Mouse (Mus musculus): ENCODE measurements around the gene Rsu1. TPM values are rescaled to one million over a fixed set of nuclear protein-coding genes. Genes with fewer than 3 reads are reported as not detected.

Rsu1 gene
- total and polyA plus RNA-seq, 3 experiments = 39.9 to 51.7 (median 47.1) TPM

GRCm38 (mm10) chr2:13170651-13171050 lies 100.6 kb downstream of the Rsu1 start:
- Histone ChIP-seq H3K36me3 (ENCODE audit: control insufficient read depth, insufficient read depth, low read length) (no peaks in the 10 kb centered on the region; the same call in 1 of the 2 replicates), H3K9ac (ENCODE audit: low read depth, low read length) (no peak overlapping the region), H3K4me1 (ENCODE audit: control insufficient read depth, insufficient read depth, low read length) (no peaks in the 10 kb centered on the region), H3K4me3 (no peak overlapping the region), H3K27ac (no peak overlapping the region), H3K27me3 (ENCODE audit: control insufficient read depth, insufficient read depth, low read length) (no peaks in the 10 kb centered on the region), H3K79me2 (replicated peaks; ENCODE audit: control insufficient read depth, insufficient read depth, low read length) (no peaks in the 10 kb centered on the region)
- intact Hi-C loops (cut with DNase I) = no loop called here
- no peak for DNase-seq
- 95% methylated on average over 5 of the region's 5 CpGs for WGBS
- TF ChIP-seq POLR2A (IDR thresholded peaks at IDR 0.05; ENCODE audit: insufficient read depth, low read depth, low read length) (no peak), CTCF (IDR thresholded peaks at IDR 0.05) (no peak), EP300 (IDR thresholded peaks at IDR 0.05; ENCODE audit: insufficient read depth, low read depth, low read length) (no peak)

- no peak for DNase-seq
- Histone ChIP-seq H3K27me3 (ENCODE audit: control insufficient read depth, insufficient read depth, low read length) (no peaks in the 10 kb centered on the region), H3K9ac (ENCODE audit: low read depth, low read length) (no peak overlapping the region), H3K36me3 (ENCODE audit: control insufficient read depth, insufficient read depth, low read length) (no peaks in the 10 kb centered on the region; the same call in 1 of the 2 replicates), H3K79me2 (replicated peaks; ENCODE audit: control insufficient read depth, insufficient read depth, low read length) (no peaks in the 10 kb centered on the region), H3K4me1 (ENCODE audit: control insufficient read depth, insufficient read depth, low read length) (no peaks in the 10 kb centered on the region), H3K27ac (no peak overlapping the region), H3K4me3 (no peak overlapping the region)
- 91% methylated on average over 6 of the region's 6 CpGs for WGBS
- TF ChIP-seq EP300 (IDR thresholded peaks at IDR 0.05; ENCODE audit: insufficient read depth, low read depth, low read length) (no peak), POLR2A (IDR thresholded peaks at IDR 0.05; ENCODE audit: insufficient read depth, low read depth, low read length) (no peak), CTCF (IDR thresholded peaks at IDR 0.05) (no peak)
- intact Hi-C loops (cut with DNase I) = no loop called here
These were observed 101.3 kb downstream of the Rsu1 start for GRCm38 (mm10) chr2:13169962-13170361.

DNA sequence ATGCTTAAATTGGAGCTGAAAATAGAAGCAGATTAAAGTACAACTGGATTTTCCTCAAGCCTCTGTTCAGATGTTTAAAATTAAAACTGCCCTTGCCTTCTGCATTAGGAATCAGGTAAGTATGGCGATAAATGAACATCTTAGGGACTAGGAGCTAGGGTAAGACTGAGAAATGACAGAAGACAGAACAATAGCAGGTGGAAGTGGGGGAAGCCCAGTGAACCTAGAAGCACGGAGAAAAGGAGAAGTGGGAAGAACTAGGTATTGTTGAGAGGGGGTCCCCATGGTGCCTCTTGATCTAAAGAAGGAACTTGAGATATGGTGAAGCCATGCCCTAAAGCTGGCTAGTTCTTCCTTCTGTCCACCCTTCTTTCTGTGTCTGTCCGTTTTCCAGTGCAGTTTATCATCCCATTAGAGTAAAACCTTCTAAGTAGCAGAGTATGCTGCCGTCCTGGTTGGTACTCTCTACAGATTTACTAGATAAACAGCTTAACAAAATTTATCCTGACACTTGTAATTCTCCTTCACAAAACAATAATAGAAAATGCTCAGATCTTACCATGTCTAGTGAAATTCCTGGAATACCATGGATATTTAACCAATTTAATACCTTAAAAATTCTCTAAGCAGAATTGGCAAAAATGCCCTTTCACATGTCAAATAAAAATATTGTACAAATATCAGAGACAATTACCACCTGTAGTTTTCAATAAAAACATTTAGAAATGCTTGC lies 101.9 kb downstream of the Rsu1 start:
- H3K36me3 ChIP-seq (ENCODE audit: control insufficient read depth, insufficient read depth, low read length) = no peaks in the 10 kb centered on the region; the same call in 1 of the 2 replicates
- H3K4me3 ChIP-seq = no peak overlapping the region
- H3K27me3 ChIP-seq (ENCODE audit: control insufficient read depth, insufficient read depth, low read length) = no peaks in the 10 kb centered on the region
- TF ChIP-seq POLR2A (IDR thresholded peaks at IDR 0.05; ENCODE audit: insufficient read depth, low read depth, low read length) (no peak), CTCF (IDR thresholded peaks at IDR 0.05) (no peak), EP300 (IDR thresholded peaks at IDR 0.05; ENCODE audit: insufficient read depth, low read depth, low read length) (no peak)
- no peaks in the 10 kb centered on the region for H3K79me2 ChIP-seq (replicated peaks; ENCODE audit: control insufficient read depth, insufficient read depth, low read length)
- 78% methylated on average over 4 of the region's 4 CpGs for WGBS
- H3K27ac ChIP-seq = no peak overlapping the region
- H3K9ac ChIP-seq (ENCODE audit: low read depth, low read length) = no peak overlapping the region
- no peaks in the 10 kb centered on the region for H3K4me1 ChIP-seq (ENCODE audit: control insufficient read depth, insufficient read depth, low read length)
- no peak for DNase-seq
- intact Hi-C loops (cut with DNase I) = no loop called here

DNA sequence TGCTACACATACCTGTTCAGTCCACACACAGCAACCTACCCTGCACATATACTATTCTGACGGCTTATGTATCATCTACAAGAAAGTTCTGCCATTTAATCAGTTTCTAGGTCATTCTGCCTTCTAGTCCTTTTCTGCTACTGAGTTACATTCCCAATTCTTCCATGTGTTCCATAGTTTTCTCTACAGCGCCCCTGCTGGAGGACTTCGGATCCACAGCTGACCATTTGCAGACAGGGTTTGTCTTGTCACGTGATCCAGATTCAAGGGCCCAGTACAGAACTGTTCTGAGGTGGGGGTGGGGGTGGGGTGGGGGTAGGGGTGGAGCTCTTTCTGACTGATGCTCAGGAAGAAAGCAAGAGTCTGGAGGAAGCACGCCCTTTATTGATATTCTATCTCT lies 102.5 kb downstream of the Rsu1 start:
- H3K27me3 ChIP-seq (ENCODE audit: control insufficient read depth, insufficient read depth, low read length) = no peaks in the 10 kb centered on the region
- H3K79me2 ChIP-seq (replicated peaks; ENCODE audit: control insufficient read depth, insufficient read depth, low read length) = no peaks in the 10 kb centered on the region
- no peak overlapping the region for H3K4me3 ChIP-seq
- no peaks in the 10 kb centered on the region; the same call in 1 of the 2 replicates for H3K36me3 ChIP-seq (ENCODE audit: control insufficient read depth, insufficient read depth, low read length)
- no peak overlapping the region for H3K9ac ChIP-seq (ENCODE audit: low read depth, low read length)
- no peaks in the 10 kb centered on the region for H3K4me1 ChIP-seq (ENCODE audit: control insufficient read depth, insufficient read depth, low read length)
- intact Hi-C loops (cut with DNase I) = no loop called here
- no peak overlapping the region for H3K27ac ChIP-seq
- peak in 1 of 2 experiments; percentile 49 for DNase-seq
- TF ChIP-seq CTCF (IDR thresholded peaks at IDR 0.05) (peak; percentile 59), POLR2A (IDR thresholded peaks at IDR 0.05; ENCODE audit: insufficient read depth, low read depth, low read length) (no peak), EP300 (IDR thresholded peaks at IDR 0.05; ENCODE audit: insufficient read depth, low read depth, low read length) (no peak)
- 53% methylated on average over 5 of the region's 5 CpGs for WGBS

DNA sequence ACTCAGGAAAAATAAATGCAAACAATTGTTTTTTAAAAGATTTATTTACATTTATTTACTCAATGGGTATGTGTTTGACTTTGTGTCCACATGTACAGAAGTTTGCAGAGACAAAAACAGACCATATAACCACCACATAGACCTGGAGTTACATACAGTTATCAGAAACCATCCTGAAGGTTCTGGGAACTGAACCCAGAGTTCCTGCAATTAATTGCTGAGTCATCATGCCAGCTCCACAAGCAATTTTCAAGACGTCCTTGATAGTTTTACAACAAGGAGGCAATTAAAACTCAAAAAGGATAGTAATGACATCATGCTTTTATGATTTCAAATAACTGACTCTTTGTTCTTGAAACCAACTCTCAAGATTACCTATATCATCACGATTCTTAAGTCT lies 109.5 kb downstream of the Rsu1 start:
- H3K27ac ChIP-seq = no peak overlapping the region
- H3K9ac ChIP-seq (ENCODE audit: low read depth, low read length) = no peak overlapping the region
- intact Hi-C loops (cut with DNase I) = no loop called here
- TF ChIP-seq EP300 (IDR thresholded peaks at IDR 0.05; ENCODE audit: insufficient read depth, low read depth, low read length) (no peak), POLR2A (IDR thresholded peaks at IDR 0.05; ENCODE audit: insufficient read depth, low read depth, low read length) (no peak), CTCF (IDR thresholded peaks at IDR 0.05) (no peak)
- DNase-seq = no peak
- WGBS = 77% methylated on average over 2 of the region's 2 CpGs
- no peak overlapping the region for H3K4me3 ChIP-seq
- H3K4me1 ChIP-seq (ENCODE audit: control insufficient read depth, insufficient read depth, low read length) = no peaks in the 10 kb centered on the region
- H3K79me2 ChIP-seq (replicated peaks; ENCODE audit: control insufficient read depth, insufficient read depth, low read length) = no peaks in the 10 kb centered on the region
- H3K36me3 ChIP-seq (ENCODE audit: control insufficient read depth, insufficient read depth, low read length) = no peaks in the 10 kb centered on the region
- H3K27me3 ChIP-seq (ENCODE audit: control insufficient read depth, insufficient read depth, low read length) = no peaks in the 10 kb centered on the region

DNA sequence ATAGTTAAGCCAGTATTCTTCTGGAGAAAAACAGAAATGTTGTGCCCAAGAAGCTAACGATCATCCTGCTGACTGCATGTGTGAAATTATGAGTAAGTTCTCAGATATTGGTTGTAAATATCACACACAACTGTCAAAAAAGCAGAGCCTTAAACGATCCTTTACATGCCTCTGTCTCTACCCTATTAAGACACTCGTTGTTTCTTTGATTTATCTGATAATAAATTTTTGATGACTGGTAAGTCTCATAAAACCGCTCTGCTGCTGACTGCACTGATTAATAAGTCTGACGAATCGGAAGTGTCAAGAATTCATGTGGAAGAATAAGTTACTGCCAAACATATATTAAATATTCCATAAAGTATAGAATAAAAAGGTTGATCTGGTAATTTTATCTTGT lies 126.0 kb downstream of the Rsu1 start:
- Histone ChIP-seq H3K27ac (no peak overlapping the region), H3K4me1 (ENCODE audit: control insufficient read depth, insufficient read depth, low read length) (peaks cover 1% of the 10 kb centered on the region), H3K36me3 (ENCODE audit: control insufficient read depth, insufficient read depth, low read length) (peaks cover 4% of the 10 kb centered on the region), H3K79me2 (replicated peaks; ENCODE audit: control insufficient read depth, insufficient read depth, low read length) (no peaks in the 10 kb centered on the region), H3K4me3 (no peak overlapping the region), H3K27me3 (ENCODE audit: control insufficient read depth, insufficient read depth, low read length) (no peaks in the 10 kb centered on the region), H3K9ac (ENCODE audit: low read depth, low read length) (no peak overlapping the region)
- TF ChIP-seq EP300 (IDR thresholded peaks at IDR 0.05; ENCODE audit: insufficient read depth, low read depth, low read length) (no peak), CTCF (IDR thresholded peaks at IDR 0.05) (no peak), POLR2A (IDR thresholded peaks at IDR 0.05; ENCODE audit: insufficient read depth, low read depth, low read length) (no peak)
- DNase-seq = no peak
- WGBS = 92% methylated on average over 6 of the region's 6 CpGs
- intact Hi-C loops (cut with DNase I) = no loop called here
